Mouse (Mus musculus): Measurements from ENCODE around the gene Adam19. TPM values are rescaled to one million over a fixed set of nuclear protein-coding genes. Genes with fewer than 3 reads are reported as not detected.

Adam19 gene
- polyA plus RNA-seq, 1 experiment, result 1.0 TPM

DNA sequence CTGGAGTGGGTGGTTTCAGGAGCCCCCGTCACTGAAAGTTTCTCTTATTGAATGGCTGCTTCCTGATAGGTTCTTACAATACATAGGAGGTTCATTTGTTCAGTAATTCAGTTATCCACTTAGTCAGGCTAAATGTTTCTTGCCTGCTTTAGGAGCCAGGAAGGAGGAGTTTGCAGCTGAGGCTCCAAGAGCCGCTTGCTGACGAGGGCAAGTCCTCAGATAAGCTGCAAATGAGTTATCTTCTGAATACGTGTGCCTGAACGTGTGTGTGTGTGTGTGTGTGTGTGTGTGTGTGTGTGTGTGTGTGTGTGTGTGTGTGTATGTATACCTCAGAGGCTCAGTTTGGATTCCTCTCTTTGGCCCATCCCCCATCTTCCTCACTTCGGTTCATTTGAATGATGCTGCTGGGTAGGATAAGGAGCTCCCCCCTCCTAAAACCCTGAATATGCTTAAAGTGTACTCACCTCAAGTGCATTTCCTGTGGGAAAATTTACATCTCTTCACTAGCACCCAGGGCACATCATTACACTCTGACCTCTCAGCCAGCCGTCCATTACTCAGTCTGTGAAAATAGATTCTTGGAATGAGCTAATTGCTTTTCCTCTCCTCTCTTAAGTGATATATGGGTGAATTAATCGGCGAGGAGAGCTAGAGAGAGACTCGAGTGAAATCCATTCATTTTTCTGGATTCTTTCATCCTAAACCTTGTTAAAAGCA is 35.3 kb downstream of the Adam19 start:
- Histone ChIP-seq H3K27ac (ENCODE audit: control insufficient read depth, insufficient read depth, low read depth, low read length) (no peak overlapping the region), H3K36me3 (ENCODE audit: control insufficient read depth, insufficient read depth, low read length) (no peaks in the 10 kb centered on the region), H3K27me3 (ENCODE audit: control insufficient read depth, insufficient read depth, low read length) (no peaks in the 10 kb centered on the region), H3K4me1 (ENCODE audit: control insufficient read depth, insufficient read depth, low read length) (no peaks in the 10 kb centered on the region; the same call in 1 of the 2 replicates), H3K4me3 (ENCODE audit: control insufficient read depth, low read depth, low read length) (no peak overlapping the region)
- TF ChIP-seq CTCF (IDR thresholded peaks at IDR 0.05; ENCODE audit: control insufficient read depth, insufficient read depth, insufficient replicate concordance, low read depth, low read length), result no peak
- TF ChIP-seq POLR2A (IDR thresholded peaks at IDR 0.05; ENCODE audit: control insufficient read depth, low read depth, low read length), result no peak

DNA sequence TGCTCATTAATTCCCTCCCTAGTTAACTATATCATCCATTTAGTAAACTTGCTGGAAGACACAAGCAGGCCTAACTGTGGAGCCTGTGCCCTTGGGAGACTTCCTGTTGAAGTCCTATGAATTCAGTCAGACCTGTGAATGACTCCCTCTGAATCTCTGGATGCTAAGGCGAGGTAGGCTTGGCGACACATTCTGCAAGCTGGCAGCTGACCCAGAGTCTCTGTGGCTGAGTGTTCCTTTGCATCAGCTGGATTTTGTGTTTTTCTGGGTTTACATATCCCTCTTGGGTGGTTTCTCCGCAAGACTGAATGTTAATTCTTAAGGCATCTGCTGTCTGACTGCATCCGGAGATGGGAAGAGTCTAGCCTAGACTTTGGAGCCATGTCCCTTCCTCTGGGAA is 36.3 kb downstream of the Adam19 start:
- TF ChIP-seq POLR2A (IDR thresholded peaks at IDR 0.05; ENCODE audit: control insufficient read depth, low read depth, low read length) (no peak), CTCF (IDR thresholded peaks at IDR 0.05; ENCODE audit: control insufficient read depth, insufficient read depth, insufficient replicate concordance, low read depth, low read length) (no peak)
- H3K4me3 ChIP-seq (ENCODE audit: control insufficient read depth, low read depth, low read length), result no peak overlapping the region
- no peak overlapping the region for H3K27ac ChIP-seq (ENCODE audit: control insufficient read depth, insufficient read depth, low read depth, low read length)
- no peaks in the 10 kb centered on the region for H3K27me3 ChIP-seq (ENCODE audit: control insufficient read depth, insufficient read depth, low read length)
- no peaks in the 10 kb centered on the region for H3K36me3 ChIP-seq (ENCODE audit: control insufficient read depth, insufficient read depth, low read length)
- no peaks in the 10 kb centered on the region; the same call in 1 of the 2 replicates for H3K4me1 ChIP-seq (ENCODE audit: control insufficient read depth, insufficient read depth, low read length)

DNA sequence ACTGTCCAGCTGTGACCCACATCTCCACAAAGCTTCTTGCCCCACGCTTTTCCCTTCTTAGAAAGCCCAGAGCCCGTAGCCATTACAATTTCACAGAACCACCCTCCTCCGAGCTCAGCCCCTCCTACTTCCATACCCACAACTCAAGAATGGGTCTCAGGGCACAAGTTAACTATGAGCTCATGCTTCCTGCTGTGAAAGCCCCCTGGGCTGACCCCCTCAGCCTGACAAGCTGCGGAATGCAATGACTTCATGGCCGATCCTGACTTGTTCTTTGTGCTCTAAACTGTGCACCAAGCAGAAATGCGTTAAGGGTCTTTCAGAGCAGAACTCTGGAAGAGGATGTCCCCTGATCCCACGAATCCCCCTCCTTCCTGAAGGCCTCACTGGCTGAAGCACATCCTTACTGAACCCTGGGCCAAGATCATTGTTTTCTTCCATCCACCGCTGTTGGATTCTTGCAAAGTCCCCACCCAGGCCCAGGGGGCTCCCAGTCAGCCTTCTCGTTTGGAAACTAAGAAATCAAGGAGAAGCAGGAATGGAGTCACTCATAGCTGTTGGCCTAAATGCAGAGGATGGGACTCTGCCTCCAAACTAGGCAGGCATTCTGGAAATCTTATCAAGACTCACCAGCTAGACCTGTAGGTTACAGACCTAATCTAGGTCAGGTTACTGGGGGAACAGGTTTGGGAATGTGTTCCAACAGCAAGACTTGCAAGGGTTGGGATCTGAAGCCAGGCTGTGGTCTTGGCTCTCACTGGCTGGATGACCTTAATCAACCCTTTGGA is 39.9 kb downstream of the Adam19 start:
- Histone ChIP-seq H3K36me3 (ENCODE audit: control insufficient read depth, insufficient read depth, low read length) (no peaks in the 10 kb centered on the region), H3K4me1 (ENCODE audit: control insufficient read depth, insufficient read depth, low read length) (no peaks in the 10 kb centered on the region; the same call in 1 of the 2 replicates), H3K4me3 (ENCODE audit: control insufficient read depth, low read depth, low read length) (no peak overlapping the region), H3K27me3 (ENCODE audit: control insufficient read depth, insufficient read depth, low read length) (no peaks in the 10 kb centered on the region), H3K27ac (ENCODE audit: control insufficient read depth, insufficient read depth, low read depth, low read length) (no peak overlapping the region)
- TF ChIP-seq POLR2A (IDR thresholded peaks at IDR 0.05; ENCODE audit: control insufficient read depth, low read depth, low read length) (no peak), CTCF (IDR thresholded peaks at IDR 0.05; ENCODE audit: control insufficient read depth, insufficient read depth, insufficient replicate concordance, low read depth, low read length) (no peak)

DNA sequence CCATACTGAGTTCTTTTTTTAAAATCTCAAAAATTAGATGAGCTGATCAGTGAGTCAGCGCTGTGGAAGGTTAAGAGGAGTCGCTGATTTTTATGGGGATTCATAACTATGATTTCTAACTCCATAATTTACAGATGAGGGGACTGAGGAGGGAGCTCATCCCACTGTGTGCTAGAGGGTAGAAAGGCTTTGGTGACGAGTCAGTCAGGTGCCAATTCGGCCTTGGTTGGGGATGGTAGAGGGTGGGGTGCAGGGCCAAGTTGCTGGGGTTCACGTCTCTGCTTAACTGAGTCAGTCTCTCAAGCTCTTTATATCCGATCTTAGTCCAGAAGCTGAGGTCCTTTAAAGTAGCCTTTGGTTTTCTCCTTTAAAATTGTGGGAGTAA is 40.5 kb downstream of the Adam19 start:
- Histone ChIP-seq H3K27me3 (ENCODE audit: control insufficient read depth, insufficient read depth, low read length) (no peaks in the 10 kb centered on the region), H3K4me1 (ENCODE audit: control insufficient read depth, insufficient read depth, low read length) (no peaks in the 10 kb centered on the region; the same call in 1 of the 2 replicates), H3K36me3 (ENCODE audit: control insufficient read depth, insufficient read depth, low read length) (no peaks in the 10 kb centered on the region), H3K27ac (ENCODE audit: control insufficient read depth, insufficient read depth, low read depth, low read length) (no peak overlapping the region), H3K4me3 (ENCODE audit: control insufficient read depth, low read depth, low read length) (no peak overlapping the region)
- no peak for TF ChIP-seq POLR2A (IDR thresholded peaks at IDR 0.05; ENCODE audit: control insufficient read depth, low read depth, low read length)

DNA sequence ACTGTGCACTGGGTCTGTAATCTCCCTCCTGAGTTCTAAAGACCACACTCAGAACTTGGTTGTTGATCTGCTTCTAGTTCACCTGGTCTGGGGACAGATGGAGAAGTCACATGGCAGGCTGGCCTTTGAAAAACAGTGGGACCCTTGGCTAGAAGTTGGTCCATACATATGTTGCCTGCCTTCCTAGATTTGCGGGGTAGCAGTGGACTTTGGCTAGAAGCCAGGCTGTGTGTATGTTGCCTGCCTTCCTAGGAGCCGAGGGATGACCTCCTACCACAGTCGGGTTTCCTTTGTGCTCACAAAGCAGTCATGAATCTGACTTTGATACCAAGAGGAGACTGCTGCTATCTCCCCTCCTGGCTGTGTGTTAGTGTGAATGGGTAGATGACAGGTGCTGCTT is 41.3 kb downstream of the Adam19 start:
- H3K4me3 ChIP-seq (ENCODE audit: control insufficient read depth, low read depth, low read length), result no peak overlapping the region
- H3K4me1 ChIP-seq (ENCODE audit: control insufficient read depth, insufficient read depth, low read length), result no peaks in the 10 kb centered on the region; the same call in 1 of the 2 replicates
- H3K27ac ChIP-seq (ENCODE audit: control insufficient read depth, insufficient read depth, low read depth, low read length), result no peak overlapping the region
- no peak for TF ChIP-seq CTCF (IDR thresholded peaks at IDR 0.05; ENCODE audit: control insufficient read depth, insufficient read depth, insufficient replicate concordance, low read depth, low read length)
- no peak for TF ChIP-seq POLR2A (IDR thresholded peaks at IDR 0.05; ENCODE audit: control insufficient read depth, low read depth, low read length)
- H3K27me3 ChIP-seq (ENCODE audit: control insufficient read depth, insufficient read depth, low read length), result no peaks in the 10 kb centered on the region
- no peaks in the 10 kb centered on the region for H3K36me3 ChIP-seq (ENCODE audit: control insufficient read depth, insufficient read depth, low read length)

DNA sequence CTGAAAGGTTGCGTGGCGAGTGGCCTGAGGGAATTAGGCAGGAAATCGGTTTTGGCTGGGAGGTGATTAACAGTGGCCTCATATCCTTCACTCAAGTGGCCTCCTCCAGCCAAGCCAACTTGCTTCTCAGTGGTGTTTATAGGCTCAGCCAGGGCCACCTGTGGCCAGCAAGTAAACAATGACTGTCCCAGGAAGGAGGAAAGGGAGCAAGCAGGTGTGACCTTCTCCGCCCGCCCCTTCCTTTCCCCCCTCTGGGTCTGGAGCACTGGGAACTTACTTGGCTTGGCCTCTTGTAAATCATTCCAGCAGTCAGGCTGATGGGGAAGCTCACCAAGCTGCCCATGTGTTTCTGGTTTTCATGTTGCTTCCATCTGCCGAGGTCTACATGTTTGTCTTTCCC is 46.3 kb downstream of the Adam19 start:
- no peak overlapping the region for H3K4me3 ChIP-seq (ENCODE audit: control insufficient read depth, low read depth, low read length)

DNA sequence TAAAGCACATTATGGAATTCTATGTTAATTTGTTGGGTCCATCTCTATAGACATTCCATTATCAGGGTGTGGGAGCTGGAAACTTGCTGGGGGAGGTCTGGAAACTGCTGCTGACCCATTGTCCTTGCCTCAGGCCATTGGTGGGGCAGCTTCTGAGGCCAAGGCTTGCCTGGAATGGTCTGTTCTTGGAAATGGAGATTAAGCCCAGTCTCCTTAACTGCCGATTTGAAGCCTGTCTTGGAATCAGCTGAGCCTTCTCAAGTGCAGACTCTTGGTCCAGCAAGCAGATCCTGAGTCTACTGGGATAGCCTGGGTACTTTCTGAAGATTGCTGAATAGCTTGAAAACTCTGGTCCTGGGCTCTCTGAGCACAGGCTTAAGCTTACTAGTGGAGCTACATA is 51.3 kb downstream of the Adam19 start:
- Histone ChIP-seq H3K27ac (ENCODE audit: control insufficient read depth, insufficient read depth, low read depth, low read length) (no peak overlapping the region), H3K4me3 (ENCODE audit: control insufficient read depth, low read depth, low read length) (no peak overlapping the region), H3K27me3 (ENCODE audit: control insufficient read depth, insufficient read depth, low read length) (no peaks in the 10 kb centered on the region), H3K4me1 (ENCODE audit: control insufficient read depth, insufficient read depth, low read length) (no peaks in the 10 kb centered on the region), H3K36me3 (ENCODE audit: control insufficient read depth, insufficient read depth, low read length) (no peaks in the 10 kb centered on the region)
- no peak for TF ChIP-seq POLR2A (IDR thresholded peaks at IDR 0.05; ENCODE audit: control insufficient read depth, low read depth, low read length)
- no peak for TF ChIP-seq CTCF (IDR thresholded peaks at IDR 0.05; ENCODE audit: control insufficient read depth, insufficient read depth, insufficient replicate concordance, low read depth, low read length)

More for the DNA sequence above, 46.3 kb downstream of the Adam19 start:
- no peak overlapping the region for H3K27ac ChIP-seq (ENCODE audit: control insufficient read depth, insufficient read depth, low read depth, low read length)
- H3K4me1 ChIP-seq (ENCODE audit: control insufficient read depth, insufficient read depth, low read length), result no peaks in the 10 kb centered on the region
- TF ChIP-seq CTCF (IDR thresholded peaks at IDR 0.05; ENCODE audit: control insufficient read depth, insufficient read depth, insufficient replicate concordance, low read depth, low read length), result no peak
- TF ChIP-seq POLR2A (IDR thresholded peaks at IDR 0.05; ENCODE audit: control insufficient read depth, low read depth, low read length), result no peak
- no peaks in the 10 kb centered on the region for H3K36me3 ChIP-seq (ENCODE audit: control insufficient read depth, insufficient read depth, low read length)
- no peaks in the 10 kb centered on the region for H3K27me3 ChIP-seq (ENCODE audit: control insufficient read depth, insufficient read depth, low read length)
